Mouse (Mus musculus) E14TG2a.4 (cell line): Measurements from ENCODE around the gene Gnai3.

Experiments used
- CTCF ChIP-seq: conservative IDR thresholded peaks from 2 replicates; pipeline ENCODE4 v1.5.1; 2014; ENCODE audit warnings: low read length
- NANOG ChIP-seq: IDR thresholded peaks from 2 replicates; pipeline ENCODE4 v1.6.1; 2014; ENCODE audit warnings: borderline replicate concordance, low read length, mixed read lengths
- POU5F1 ChIP-seq: IDR thresholded peaks from 2 replicates; pipeline ENCODE4 v1.6.1; 2014; ENCODE audit warnings: low read length, borderline replicate concordance

GRCm38 (mm10) chr3:108167499-108167898 lies 21.6 kb upstream of the Gnai3 start:
- TF ChIP-seq CTCF, result no peak
- TF ChIP-seq POU5F1, result no peak
- no peak for TF ChIP-seq NANOG
